Mouse (Mus musculus): ENCODE results near the gene Ccn5. TPM values are rescaled to one million over a fixed set of nuclear protein-coding genes. Genes with fewer than 3 reads are reported as not detected.

Gene Ccn5
- total RNA-seq, 1 experiment from 2014 or later: not detected

DNA sequence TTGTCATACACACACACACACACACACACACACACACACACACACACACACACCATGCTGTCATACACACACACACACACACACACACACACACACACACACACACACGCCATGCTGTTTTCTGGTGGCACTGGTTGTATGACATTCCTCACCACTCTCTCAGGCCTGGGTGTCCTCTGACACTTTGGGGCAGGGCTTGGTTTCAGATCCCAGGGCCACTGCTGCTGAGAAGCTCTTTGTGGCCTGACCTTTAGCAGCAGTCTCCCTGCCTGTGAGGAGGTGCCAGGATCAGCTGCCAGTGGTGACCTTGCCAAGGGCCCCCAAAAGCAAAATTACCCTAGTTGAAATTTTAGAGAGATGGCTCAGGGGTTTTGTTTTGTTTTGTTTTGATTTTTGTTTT, 5.2 kb downstream of the Ccn5 start:
- no peak for ATAC-seq (replicated peaks in 1 of 2; ENCODE audit: insufficient read depth in 1 of 2, low FRiP score in 2 of 2, low TSS enrichment in 1 of 2, low read depth in 1 of 2, poor library complexity in 2 of 2, severe bottlenecking in 2 of 2)

DNA sequence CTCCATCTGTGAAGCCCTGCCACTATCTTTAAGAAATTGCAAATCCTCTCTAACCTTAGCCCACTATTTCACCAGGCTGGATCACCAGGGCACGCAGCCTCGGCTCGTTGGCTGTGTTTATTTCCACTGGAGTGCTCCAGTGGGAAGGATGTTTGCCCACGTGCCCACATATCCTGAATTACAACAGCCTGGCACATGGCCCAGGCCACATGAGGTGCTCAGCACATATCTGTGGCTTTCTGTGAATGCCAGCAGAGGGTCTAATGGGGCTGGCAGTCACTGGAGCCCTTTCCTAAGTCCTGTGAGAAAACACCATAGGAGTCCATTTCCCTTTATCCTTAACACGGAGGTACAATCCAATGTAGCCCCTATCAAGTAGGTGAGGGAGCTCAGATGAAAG, 5.8 kb downstream of the Ccn5 start:
- ATAC-seq (replicated peaks in 1 of 2; ENCODE audit: insufficient read depth in 1 of 2, low FRiP score in 2 of 2, low TSS enrichment in 1 of 2, low read depth in 1 of 2, poor library complexity in 2 of 2, severe bottlenecking in 2 of 2): 0 out of 4 replicates have a peak, but pooled peaks of 1 of the 2 experiments have one; percentile 8

DNA sequence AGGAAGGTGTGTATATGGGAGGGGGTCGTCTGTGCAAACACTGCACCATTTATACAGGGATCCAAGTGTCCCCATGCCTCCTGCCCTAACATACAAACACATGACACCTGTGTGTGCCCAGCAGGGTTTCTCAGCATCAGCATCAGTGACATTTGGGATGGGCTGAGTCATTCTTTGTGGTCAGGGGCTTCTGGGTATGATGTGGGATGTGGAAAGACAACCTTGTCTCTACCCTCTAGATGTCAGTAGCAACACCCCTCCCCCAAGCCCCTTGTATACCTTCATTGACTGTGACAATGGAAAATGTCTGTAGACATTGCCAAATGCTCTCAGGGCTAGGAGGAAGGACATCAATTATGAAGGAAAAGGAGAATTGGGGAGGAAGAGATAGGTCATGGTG, 10.5 kb downstream of the Ccn5 start:
- no peak for ATAC-seq (replicated peaks in 1 of 2; ENCODE audit: insufficient read depth in 1 of 2, low FRiP score in 2 of 2, low TSS enrichment in 1 of 2, low read depth in 1 of 2, poor library complexity in 2 of 2, severe bottlenecking in 2 of 2)

DNA sequence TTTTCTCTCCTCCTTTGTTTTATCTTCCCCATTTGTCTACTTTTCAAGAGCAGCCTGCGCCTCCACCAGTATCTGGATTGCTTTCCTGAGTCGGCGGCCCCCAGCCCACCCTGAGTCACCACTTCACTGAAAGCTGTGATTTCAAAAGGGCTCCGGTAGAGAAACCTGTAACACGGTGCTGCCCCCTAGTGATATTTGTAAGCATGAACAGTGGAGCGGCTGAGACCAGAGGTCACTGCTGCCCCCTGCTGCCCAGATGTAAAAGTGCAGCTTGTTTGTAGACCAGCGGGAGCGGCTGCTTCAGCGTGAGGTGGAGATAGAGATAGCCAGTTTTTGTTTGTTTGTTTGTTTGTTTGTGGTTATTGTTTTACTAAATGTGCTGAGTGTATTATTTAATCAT, 17.4 kb downstream of the Ccn5 start:
- ATAC-seq (replicated peaks in 1 of 2; ENCODE audit: insufficient read depth in 1 of 2, low FRiP score in 2 of 2, low TSS enrichment in 1 of 2, low read depth in 1 of 2, poor library complexity in 2 of 2, severe bottlenecking in 2 of 2): peak; percentile 95 to 99

DNA sequence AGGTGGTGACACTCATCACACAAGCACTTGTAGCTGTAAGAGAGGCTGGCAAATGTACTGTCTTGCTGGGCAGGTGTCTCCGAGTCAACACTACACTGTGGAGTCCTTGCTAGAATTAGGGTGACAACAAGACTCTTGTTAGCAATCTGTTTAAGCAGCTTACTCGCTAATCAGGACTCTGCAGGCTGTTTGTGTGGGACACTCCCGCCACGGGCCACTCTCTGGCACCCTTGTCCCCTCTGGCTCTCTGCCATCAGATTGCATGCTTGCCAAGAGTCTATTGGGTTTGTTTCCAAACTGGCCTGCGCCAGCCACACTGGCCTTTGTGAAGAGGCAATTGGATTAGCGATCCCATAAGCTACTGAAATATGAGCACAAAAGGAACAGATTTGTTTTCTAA, 18.9 kb downstream of the Ccn5 start:
- ATAC-seq (replicated peaks in 1 of 2; ENCODE audit: insufficient read depth in 1 of 2, low FRiP score in 2 of 2, low TSS enrichment in 1 of 2, low read depth in 1 of 2, poor library complexity in 2 of 2, severe bottlenecking in 2 of 2): no peak

DNA sequence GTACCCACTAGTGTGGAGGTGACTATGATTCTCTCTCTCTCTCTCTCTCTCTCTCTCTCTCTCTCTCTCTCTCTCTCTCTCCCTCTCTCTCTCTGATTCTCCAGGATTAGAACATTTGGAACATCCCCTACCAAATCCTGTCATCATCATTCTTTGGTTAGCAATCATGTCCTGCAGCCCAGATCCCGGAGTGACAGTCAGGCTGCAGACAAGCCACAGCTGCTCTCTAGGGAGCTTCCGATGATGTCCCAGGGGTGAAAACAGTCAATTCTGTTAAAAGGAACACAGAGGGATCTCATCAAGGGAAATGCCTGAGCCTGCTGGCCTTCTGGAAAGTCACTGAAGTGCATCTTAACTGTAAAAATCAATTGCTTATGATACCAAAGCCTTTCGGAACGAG, 21.4 kb downstream of the Ccn5 start:
- ATAC-seq (replicated peaks in 1 of 2; ENCODE audit: insufficient read depth in 1 of 2, low FRiP score in 2 of 2, low TSS enrichment in 1 of 2, low read depth in 1 of 2, poor library complexity in 2 of 2, severe bottlenecking in 2 of 2): no peak

DNA sequence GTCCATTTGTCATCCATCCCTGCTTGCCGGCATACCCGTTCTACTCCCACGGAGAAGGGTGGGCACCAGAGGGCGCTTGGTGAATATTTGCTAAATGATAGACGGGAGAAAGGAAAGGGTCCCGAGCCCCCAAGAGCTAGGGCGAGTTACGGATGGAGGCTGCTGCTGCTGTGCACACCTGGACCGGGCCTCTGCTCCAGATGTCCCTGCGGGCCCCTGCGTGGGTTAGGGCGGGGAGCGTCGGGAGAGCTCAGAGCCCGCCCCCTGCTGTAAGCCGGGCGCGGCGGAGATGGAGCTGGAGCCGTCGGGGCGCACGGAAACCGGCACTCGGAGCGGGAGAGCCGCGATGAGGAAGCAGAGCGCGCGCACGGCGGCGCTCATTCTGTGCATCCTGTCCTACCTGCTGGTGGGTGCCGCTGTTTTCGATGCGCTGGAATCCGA, 32.8 kb downstream of the Ccn5 start, which contains the start of gene Kcnk15:
Kcnk15 (plus strand) TSS at position 191 of the 441 bp plus-strand sequence.
- ATAC-seq (replicated peaks in 1 of 2; ENCODE audit: insufficient read depth in 1 of 2, low FRiP score in 2 of 2, low TSS enrichment in 1 of 2, low read depth in 1 of 2, poor library complexity in 2 of 2, severe bottlenecking in 2 of 2): peak in 1 of 2 experiments; percentile 6; a peak in 1 of 4 replicates

DNA sequence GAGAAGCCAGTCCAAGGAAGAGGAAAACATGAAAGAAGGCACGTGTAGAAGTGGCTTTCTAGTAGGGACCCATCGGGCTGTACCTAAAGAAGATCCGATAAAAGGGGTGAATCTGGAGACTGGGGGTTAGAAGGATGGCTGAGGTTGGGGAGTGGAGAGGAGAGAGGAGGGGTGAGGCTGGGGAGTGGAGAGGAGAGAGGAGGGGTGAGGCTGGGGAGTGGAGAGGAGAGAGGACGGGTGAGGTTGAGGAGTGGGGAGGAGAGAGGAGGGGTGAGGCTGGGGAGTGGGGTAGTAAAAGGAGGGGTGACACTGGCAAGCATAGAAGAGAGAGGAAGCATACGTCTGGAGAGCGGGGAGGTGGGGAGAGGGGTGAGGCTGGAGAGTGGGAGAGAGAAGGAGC, 36.6 kb downstream of the Ccn5 start:
- ATAC-seq (replicated peaks in 1 of 2; ENCODE audit: insufficient read depth in 1 of 2, low FRiP score in 2 of 2, low TSS enrichment in 1 of 2, low read depth in 1 of 2, poor library complexity in 2 of 2, severe bottlenecking in 2 of 2): no peak

DNA sequence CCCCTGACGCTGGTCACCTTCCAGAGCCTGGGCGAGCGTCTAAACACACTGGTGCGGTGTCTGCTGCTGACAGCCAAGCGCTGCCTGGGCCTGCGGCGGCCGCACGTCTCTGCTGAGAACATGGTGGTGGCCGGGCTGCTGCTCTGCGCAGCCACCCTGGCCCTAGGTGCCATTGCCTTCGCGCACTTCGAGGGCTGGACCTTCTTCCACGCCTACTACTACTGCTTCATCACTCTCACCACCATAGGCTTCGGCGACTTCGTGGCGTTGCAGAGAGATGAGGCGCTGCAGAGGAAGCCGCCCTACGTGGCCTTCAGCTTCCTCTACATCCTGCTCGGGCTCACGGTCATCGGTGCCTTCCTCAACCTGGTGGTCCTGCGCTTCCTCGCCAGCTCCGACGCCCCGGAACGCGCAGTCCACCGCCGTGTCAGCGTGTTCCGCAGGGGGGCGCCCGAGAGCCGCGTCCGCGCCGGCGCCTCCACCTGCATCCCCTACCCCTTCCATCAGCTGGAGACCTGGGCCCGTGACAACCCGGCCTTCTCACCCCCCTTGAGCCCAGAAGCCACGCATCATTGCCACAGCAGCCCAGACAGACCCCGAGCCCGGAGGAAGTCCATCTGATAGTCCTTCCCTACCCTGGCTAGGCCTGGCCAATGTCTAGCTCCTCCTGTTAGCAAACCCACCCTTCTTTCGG, 37.7 kb downstream of the Ccn5 start:
- ATAC-seq (replicated peaks in 1 of 2; ENCODE audit: insufficient read depth in 1 of 2, low FRiP score in 2 of 2, low TSS enrichment in 1 of 2, low read depth in 1 of 2, poor library complexity in 2 of 2, severe bottlenecking in 2 of 2): peak in 1 of 2 experiments; percentile 40; a peak in 2 of 4 replicates

DNA sequence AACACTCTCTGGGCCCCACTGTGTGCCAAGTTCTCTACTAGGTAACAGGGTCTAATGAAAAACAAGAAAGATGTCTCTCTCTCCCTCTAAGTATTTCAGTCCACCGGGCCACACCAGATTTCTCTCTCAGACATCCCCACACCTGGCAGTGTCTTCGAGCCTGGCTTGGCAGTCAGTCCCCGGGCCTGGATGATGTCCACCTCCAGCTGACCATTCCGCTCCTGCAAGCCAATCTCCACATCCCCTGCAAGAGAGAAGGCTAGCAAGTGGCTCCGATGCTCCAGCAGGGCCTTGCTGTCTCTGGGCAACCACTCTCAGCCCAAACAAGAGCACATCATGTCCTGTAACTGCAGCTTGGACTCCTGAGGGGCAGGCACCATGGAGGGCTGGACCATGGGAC, 44.6 kb downstream of the Ccn5 start:
- no peak for ATAC-seq (replicated peaks in 1 of 2; ENCODE audit: insufficient read depth in 1 of 2, low FRiP score in 2 of 2, low TSS enrichment in 1 of 2, low read depth in 1 of 2, poor library complexity in 2 of 2, severe bottlenecking in 2 of 2)

DNA sequence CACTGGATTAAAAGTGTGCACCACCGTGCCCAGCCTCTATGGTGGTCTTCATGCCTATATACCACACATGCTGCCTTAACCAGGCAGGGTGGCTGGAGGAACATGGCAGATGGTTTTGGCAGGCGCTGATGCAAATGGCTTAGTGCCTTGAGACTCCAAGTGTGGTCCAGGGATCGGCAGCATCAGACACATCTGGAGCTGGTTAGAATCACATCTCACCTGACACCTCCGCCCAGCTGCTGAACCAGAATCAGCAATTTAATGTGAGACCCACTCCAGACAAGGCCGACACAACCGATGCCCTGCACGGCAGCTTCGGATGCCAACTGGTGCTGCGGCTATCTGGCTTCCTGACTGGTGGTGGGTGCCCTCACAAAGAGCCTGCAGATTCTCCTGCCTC, 45.4 kb downstream of the Ccn5 start:
- no peak for ATAC-seq (replicated peaks in 1 of 2; ENCODE audit: insufficient read depth in 1 of 2, low FRiP score in 2 of 2, low TSS enrichment in 1 of 2, low read depth in 1 of 2, poor library complexity in 2 of 2, severe bottlenecking in 2 of 2)

DNA sequence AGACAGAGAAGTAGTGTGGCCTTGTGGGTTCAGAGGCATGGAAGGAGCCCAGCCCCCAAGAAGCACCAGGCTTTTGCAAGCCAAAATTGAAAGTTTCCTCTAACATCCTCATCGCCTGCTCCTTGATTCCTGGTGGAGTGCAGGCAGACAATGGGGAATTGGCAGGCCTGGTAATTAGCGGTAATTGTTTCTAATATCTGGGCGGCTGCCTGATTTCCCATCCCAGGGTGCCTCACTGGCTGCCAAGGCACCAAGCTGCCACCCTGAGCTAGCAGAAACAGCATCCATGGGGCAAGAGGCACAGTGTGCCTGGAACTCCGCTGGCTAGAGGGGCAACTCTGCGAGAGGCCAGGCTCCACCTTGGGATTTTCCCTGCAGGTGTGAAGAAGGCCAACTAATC, 49.1 kb downstream of the Ccn5 start:
- ATAC-seq (replicated peaks in 1 of 2; ENCODE audit: insufficient read depth in 1 of 2, low FRiP score in 2 of 2, low TSS enrichment in 1 of 2, low read depth in 1 of 2, poor library complexity in 2 of 2, severe bottlenecking in 2 of 2): no peak

DNA sequence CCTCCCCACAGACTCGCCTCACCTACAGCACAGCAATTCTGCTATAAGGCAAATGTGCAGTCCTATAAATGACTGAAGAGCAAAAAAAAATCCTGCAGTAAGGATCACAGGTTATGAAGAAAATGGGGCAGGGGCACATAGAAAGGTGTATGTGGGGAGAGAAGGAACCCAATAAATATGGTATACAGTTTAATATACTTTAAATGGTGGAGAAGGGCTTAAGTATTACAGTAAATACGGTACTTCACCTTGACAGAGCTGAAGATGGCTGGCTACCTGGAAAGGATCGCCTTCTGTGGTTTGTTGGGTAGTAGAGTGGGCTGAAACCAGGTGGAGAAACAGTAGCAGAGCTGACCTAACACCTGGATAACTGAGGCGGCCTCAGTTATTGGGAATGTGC, 50.6 kb downstream of the Ccn5 start:
- ATAC-seq (replicated peaks in 1 of 2; ENCODE audit: insufficient read depth in 1 of 2, low FRiP score in 2 of 2, low TSS enrichment in 1 of 2, low read depth in 1 of 2, poor library complexity in 2 of 2, severe bottlenecking in 2 of 2): no peak

DNA sequence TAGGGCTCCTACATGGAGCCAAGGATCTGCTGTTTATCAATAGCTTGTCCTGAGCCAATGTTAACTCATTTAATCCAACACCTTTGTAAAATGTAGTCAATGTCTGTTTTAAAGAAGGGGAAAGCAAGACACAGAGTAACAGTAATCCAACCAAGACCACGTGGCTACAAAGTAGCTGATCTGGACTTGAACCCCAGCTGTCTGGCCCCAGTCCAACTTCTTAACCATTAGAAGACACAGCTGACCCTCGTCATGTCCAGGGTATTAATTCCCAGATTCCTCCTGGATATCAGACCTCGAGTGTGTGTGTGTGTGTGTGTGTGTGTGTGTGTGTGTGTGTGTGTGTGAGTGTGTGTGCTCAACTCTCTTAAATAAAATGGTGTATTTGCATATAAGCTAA, 51.2 kb downstream of the Ccn5 start:
- no peak for ATAC-seq (replicated peaks in 1 of 2; ENCODE audit: insufficient read depth in 1 of 2, low FRiP score in 2 of 2, low TSS enrichment in 1 of 2, low read depth in 1 of 2, poor library complexity in 2 of 2, severe bottlenecking in 2 of 2)

DNA sequence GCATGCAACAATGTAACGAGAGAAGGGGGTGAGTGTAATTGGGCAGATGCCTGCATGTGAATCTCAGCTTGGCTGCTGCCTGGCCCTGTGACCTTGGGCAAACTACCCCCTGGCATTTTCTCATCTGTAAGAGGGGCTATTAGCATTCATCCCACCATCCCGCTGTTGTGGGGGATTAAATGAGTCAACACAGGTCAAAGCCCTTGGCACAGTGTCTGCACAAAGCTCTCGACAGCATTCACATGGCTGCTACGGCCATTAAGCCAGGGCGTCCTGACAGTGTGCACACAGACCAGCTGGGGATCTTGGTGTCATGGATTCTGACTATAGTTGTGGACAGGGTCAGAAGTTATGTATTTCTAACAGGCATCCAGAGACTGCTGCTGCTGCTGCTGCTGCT, 54.2 kb downstream of the Ccn5 start:
- no peak for ATAC-seq (replicated peaks in 1 of 2; ENCODE audit: insufficient read depth in 1 of 2, low FRiP score in 2 of 2, low TSS enrichment in 1 of 2, low read depth in 1 of 2, poor library complexity in 2 of 2, severe bottlenecking in 2 of 2)

DNA sequence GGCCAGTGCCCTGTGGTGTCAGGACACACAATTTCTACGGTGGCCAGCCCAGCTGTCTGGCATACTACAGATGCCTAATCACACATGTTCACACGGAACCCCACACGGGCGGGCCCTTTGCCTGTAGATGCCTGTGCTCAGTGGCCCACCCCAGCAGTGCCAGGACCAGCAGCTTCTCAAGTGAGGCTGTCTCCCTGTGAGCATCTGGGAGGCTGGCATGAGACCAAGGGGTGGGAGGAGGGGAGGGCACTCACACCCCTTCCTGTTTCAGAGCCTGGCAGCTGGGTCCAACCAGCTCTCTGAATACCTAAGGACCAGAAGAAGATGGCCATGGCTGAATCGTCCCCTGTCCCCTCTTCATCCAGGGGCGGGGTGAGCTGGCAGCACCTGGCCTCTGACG, 54.8 kb downstream of the Ccn5 start:
- ATAC-seq (replicated peaks in 1 of 2; ENCODE audit: insufficient read depth in 1 of 2, low FRiP score in 2 of 2, low TSS enrichment in 1 of 2, low read depth in 1 of 2, poor library complexity in 2 of 2, severe bottlenecking in 2 of 2): no peak

DNA sequence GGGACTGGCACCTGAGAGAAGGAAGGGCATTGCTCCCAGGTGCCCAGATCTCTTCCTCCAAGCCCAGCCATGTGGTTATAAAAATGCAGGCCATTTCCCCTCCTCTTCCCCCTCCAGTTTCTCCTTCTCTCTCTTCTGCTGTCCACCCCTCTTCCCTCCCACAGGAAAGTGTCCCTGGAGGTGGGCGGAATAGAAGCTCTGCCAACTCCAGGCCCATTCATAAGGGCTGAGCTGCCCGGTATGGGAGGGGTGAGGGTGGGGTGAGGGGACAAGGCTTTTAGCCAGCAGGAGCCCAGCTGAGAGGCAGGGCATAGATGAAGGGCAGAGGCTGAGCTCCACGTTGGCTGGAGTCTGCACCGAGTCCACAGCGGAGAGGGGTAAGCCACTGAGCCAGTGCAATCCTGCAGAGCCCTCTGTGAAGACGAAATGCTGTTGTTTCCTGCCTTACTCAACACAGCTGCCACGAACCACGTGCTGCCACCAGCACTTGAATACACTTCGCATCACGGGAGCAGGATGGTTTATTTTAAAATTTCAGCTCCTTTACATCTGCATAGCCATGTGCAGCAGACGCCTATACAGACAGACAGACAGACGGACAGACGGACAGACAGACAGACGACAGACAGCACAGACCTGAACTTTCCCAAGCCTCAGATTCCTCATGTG, 56.3 kb downstream of the Ccn5 start:
- no peak for ATAC-seq (replicated peaks in 1 of 2; ENCODE audit: insufficient read depth in 1 of 2, low FRiP score in 2 of 2, low TSS enrichment in 1 of 2, low read depth in 1 of 2, poor library complexity in 2 of 2, severe bottlenecking in 2 of 2)

DNA sequence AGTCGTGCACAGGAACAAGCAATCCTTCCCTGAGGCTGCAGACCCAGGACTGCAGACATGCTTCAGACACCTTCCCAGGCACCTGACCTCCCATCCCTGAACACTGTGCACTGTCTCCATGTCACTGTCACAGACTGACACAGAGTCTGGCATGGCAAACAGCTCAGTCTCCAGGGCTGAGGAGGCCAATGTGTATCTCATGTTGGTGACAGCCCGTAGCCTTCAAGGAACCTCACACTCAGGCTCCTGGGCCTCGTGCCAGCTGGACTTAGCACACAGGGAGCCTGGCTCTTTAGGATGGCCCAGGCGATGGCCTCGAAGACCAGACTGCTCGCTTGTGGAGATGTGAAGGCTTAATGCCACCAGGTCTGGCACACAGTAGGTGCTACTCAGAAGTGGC, 60.2 kb downstream of the Ccn5 start:
- no peak for ATAC-seq (replicated peaks in 1 of 2; ENCODE audit: insufficient read depth in 1 of 2, low FRiP score in 2 of 2, low TSS enrichment in 1 of 2, low read depth in 1 of 2, poor library complexity in 2 of 2, severe bottlenecking in 2 of 2)
